Comparison of ENCODE assay signal across 21 mouse cellular contexts in the genomic region with DNA sequence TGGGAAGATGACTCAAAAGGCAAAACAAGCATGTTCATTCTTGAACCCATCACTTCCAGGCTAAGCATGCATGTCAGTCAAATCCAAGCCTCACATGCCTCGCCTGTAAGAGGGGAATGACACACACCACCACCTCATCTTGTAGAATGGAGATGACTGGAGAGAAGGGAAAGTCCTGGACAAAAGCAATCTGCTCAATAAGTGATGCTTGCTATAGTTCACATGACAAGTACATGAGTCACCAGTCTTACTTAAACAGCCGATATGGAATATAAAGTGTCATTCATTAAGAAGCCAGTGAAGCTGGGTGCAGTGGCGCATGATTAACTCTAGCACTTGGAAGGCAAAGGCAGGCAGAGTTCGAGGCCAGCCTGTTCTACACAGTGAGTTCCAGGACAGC. TPM values are rescaled to one million over a fixed set of nuclear protein-coding genes. Genes with fewer than 3 reads are reported as not detected.
DNase-seq lines count a peak whose midpoint lies in the region; ATAC-seq and TF ChIP-seq lines count a peak whose summit lies in the region.
"Had no signal": no experiment of that assay in that cellular context is flagged by ENCODE, and none has a peak within 500 bp of the region (broad histone marks: within the 10 kb centered on the region; RNA-seq: fewer than 3 reads in every experiment).

No protein-coding gene starts in this region.

- TF ChIP-seq CTCF in layer of hippocampus, adult 2 months (conservative IDR thresholded peaks at IDR 0.05) = no peak

- H3K36me3 ChIP-seq in heart, embryonic 12.5 days = no peaks in the 10 kb centered on the region
- no peaks in the 10 kb centered on the region for H3K36me3 ChIP-seq in stomach, embryonic 16.5 days (ENCODE audit: control insufficient read depth, insufficient read depth, low read length)
- no peaks in the 10 kb centered on the region for H3K36me3 ChIP-seq in liver, embryonic 12.5 days
- H3K36me3 ChIP-seq: embryonic facial prominence, embryonic 15.5 days; liver, embryonic 13.5 days; neural tube, embryonic 15.5 days had no signal

- no peak for ATAC-seq in heart, embryonic 12.5 days (ENCODE audit: insufficient number of reproducible peaks, low FRiP score)
- 0 out of 2 replicates have a peak, but pooled peaks have one; percentile 26 for ATAC-seq in stomach, embryonic 16.5 days (ENCODE audit: insufficient read depth, low FRiP score)
- ATAC-seq in liver, embryonic 12.5 days = no peak

- no peaks in the 10 kb centered on the region for H3K9me3 ChIP-seq in heart, embryonic 12.5 days (replicated peaks)
- no peaks in the 10 kb centered on the region for H3K9me3 ChIP-seq in stomach, embryonic 16.5 days (replicated peaks; ENCODE audit: control insufficient read depth, low read length)
- no peaks in the 10 kb centered on the region for H3K9me3 ChIP-seq in liver, embryonic 12.5 days (replicated peaks)
- H3K9me3 ChIP-seq: embryonic facial prominence, embryonic 15.5 days; forebrain, embryonic 13.5 days; liver, embryonic 13.5 days; neural tube, embryonic 15.5 days had no signal

- intact Hi-C loops in heart, postnatal 36 days (cut with DNase I) = no loop called here

- no peaks in the 10 kb centered on the region for H3K27me3 ChIP-seq in heart, embryonic 12.5 days (replicated peaks)
- H3K27me3 ChIP-seq in stomach, embryonic 16.5 days (ENCODE audit: control insufficient read depth, insufficient read depth, low read length) = no peaks in the 10 kb centered on the region
- H3K27me3 ChIP-seq in liver, embryonic 12.5 days (replicated peaks) = peaks cover 32% of the 10 kb centered on the region

- no peak overlapping the region for H3K4me2 ChIP-seq in heart, embryonic 12.5 days
- no peak overlapping the region for H3K4me2 ChIP-seq in stomach, embryonic 16.5 days (ENCODE audit: low read depth, low read length)
- H3K4me2 ChIP-seq in liver, embryonic 12.5 days = no peak overlapping the region
- H3K4me2 ChIP-seq: embryonic facial prominence, embryonic 15.5 days; forebrain, embryonic 13.5 days; liver, embryonic 13.5 days; neural tube, embryonic 15.5 days had no signal

- DNase-seq in heart, postnatal 36 days = no peak
- peak in 1 of 2 experiments; percentile 13 for DNase-seq in layer of hippocampus, adult 2 months (ENCODE audit: low spot score in 2 of 2)
- DNase-seq in layer of hippocampus, postnatal 36 days = no peak
- DNase-seq in adrenal gland, postnatal 25 days = no peak
- DNase-seq: cerebellum, adult 18-20 months; left cerebral cortex, postnatal 4 days; liver, embryonic 13.5 days; right cerebral cortex, adult 18-20 months; thymus, postnatal 14 days had no signal

- H3K4me3 ChIP-seq in heart, embryonic 12.5 days = no peak overlapping the region
- no peak overlapping the region for H3K4me3 ChIP-seq in layer of hippocampus, adult 2 months
- H3K4me3 ChIP-seq in brown adipose tissue, adult 24 weeks (ENCODE audit: insufficient read depth, low read depth, low read length) = no peak overlapping the region
- H3K4me3 ChIP-seq in stomach, embryonic 16.5 days (replicated peaks; ENCODE audit: low read length) = no peak overlapping the region
- H3K4me3 ChIP-seq in liver, embryonic 12.5 days = no peak overlapping the region
- H3K4me3 ChIP-seq: embryonic facial prominence, embryonic 15.5 days; forebrain, embryonic 13.5 days; liver, embryonic 13.5 days; neural tube, embryonic 15.5 days had no signal

- 66% methylated on average over 4 of the region's 4 CpGs for WGBS in heart, embryonic 12.5 days
- 57% methylated on average over 4 of the region's 4 CpGs for WGBS in stomach, embryonic 16.5 days
- 56% methylated on average over 4 of the region's 4 CpGs for WGBS in liver, embryonic 12.5 days (ENCODE audit: insufficient replicate concordance)

- H3K27ac ChIP-seq in heart, embryonic 12.5 days (ENCODE audit: poor library complexity, severe bottlenecking) = peak overlapping the region; percentile 6; the same call in 1 of the 2 replicates
- H3K27ac ChIP-seq in layer of hippocampus, adult 2 months = peak overlapping the region; percentile 75; the same call in 1 of the 2 replicates
- H3K27ac ChIP-seq in brown adipose tissue, adult 24 weeks (replicated peaks; ENCODE audit: low read depth, low read length) = 0 out of 2 replicates have a peak overlapping the region, but pooled peaks have one; percentile 26
- H3K27ac ChIP-seq in stomach, embryonic 16.5 days (ENCODE audit: low read length) = peak overlapping the region; percentile 76; the same call in 1 of the 2 replicates
- no peak overlapping the region for H3K27ac ChIP-seq in liver, embryonic 12.5 days
- H3K27ac ChIP-seq: embryonic facial prominence, embryonic 15.5 days; forebrain, embryonic 13.5 days; liver, embryonic 13.5 days; neural tube, embryonic 15.5 days had no signal

- no peak overlapping the region for H3K9ac ChIP-seq in heart, embryonic 12.5 days
- H3K9ac ChIP-seq in stomach, embryonic 16.5 days (ENCODE audit: low read length) = no peak overlapping the region
- H3K9ac ChIP-seq in liver, embryonic 12.5 days = no peak overlapping the region
- H3K9ac ChIP-seq: embryonic facial prominence, embryonic 15.5 days; forebrain, embryonic 13.5 days; liver, embryonic 13.5 days; neural tube, embryonic 15.5 days had no signal

- peaks cover 15% of the 10 kb centered on the region for H3K4me1 ChIP-seq in heart, embryonic 12.5 days (replicated peaks)
- peaks cover 14% of the 10 kb centered on the region for H3K4me1 ChIP-seq in brown adipose tissue, adult 24 weeks (ENCODE audit: control insufficient read depth, insufficient read depth, insufficient read length, low read length)
- peaks cover 27% of the 10 kb centered on the region for H3K4me1 ChIP-seq in stomach, embryonic 16.5 days (ENCODE audit: control insufficient read depth, insufficient read depth, low read length)
- no peaks in the 10 kb centered on the region for H3K4me1 ChIP-seq in liver, embryonic 12.5 days

RNA-seq across cellular contexts. Expression of a gene that starts 6.1 kb away (rescaled TPM):
- 6.9 and 7.1 TPM in 2 replicates for polyA plus RNA-seq in heart, embryonic 12.5 days (2016; fragmentation: Nextera tagmentation; extraction: Ambion mirVana)
- total RNA-seq in heart, postnatal 36 days (2021) = 1 to 10 TPM; 4.5 to 5.7 TPM
- 10 to 100 TPM; 30.6 to 39.3 TPM for total RNA-seq in layer of hippocampus, adult 2 months (2021)
- total RNA-seq in layer of hippocampus, postnatal 36 days (2021) = 10 to 100 TPM; 28.2 to 36.3 TPM
- 1.2 and 2.1 TPM in 2 replicates for polyA plus RNA-seq in brown adipose tissue, adult 24 weeks (2012; ENCODE audit: insufficient read depth, insufficient read length, missing spikeins)
- polyA plus RNA-seq in stomach, embryonic 16.5 days (2015; fragmentation: Nextera tagmentation; extraction: Ambion mirVana) = 20.2 and 22.7 TPM in 2 replicates
- 11.0 and 12.8 TPM in 2 replicates for total RNA-seq in adrenal gland, postnatal 25 days (2021)
- polyA plus RNA-seq in liver, embryonic 12.5 days (2016; fragmentation: Nextera tagmentation; extraction: Ambion mirVana) = 2.5 TPM in 2 replicates

RNA-seq across cellular contexts. Expression of a gene that starts 25.9 kb away (rescaled TPM):
- 0.08 TPM in 1 of 2 replicates, not detected in the other for polyA plus RNA-seq in heart, embryonic 12.5 days (2016; fragmentation: Nextera tagmentation; extraction: Ambion mirVana)
- total RNA-seq in heart, postnatal 36 days (2021) = not detected
- total RNA-seq in layer of hippocampus, adult 2 months (2021) = not detected
- total RNA-seq in layer of hippocampus, postnatal 36 days (2021) = not detected
- not detected in 2 replicates for polyA plus RNA-seq in brown adipose tissue, adult 24 weeks (2012; ENCODE audit: insufficient read depth, insufficient read length, missing spikeins)
- polyA plus RNA-seq in stomach, embryonic 16.5 days (2015; fragmentation: Nextera tagmentation; extraction: Ambion mirVana) = 0.13 TPM in 1 of 2 replicates, not detected in the other
- total RNA-seq in adrenal gland, postnatal 25 days (2021) = not detected in 2 replicates
- not detected in 2 replicates for polyA plus RNA-seq in liver, embryonic 12.5 days (2016; fragmentation: Nextera tagmentation; extraction: Ambion mirVana)
- total RNA-seq: adrenal gland, postnatal 4 days; layer of hippocampus, postnatal 25 days; left cerebral cortex, postnatal 4 days; MEL had no signal
- polyA plus RNA-seq: cortical plate, adult 2 months; embryonic facial prominence, embryonic 15.5 days; liver, embryonic 13.5 days; neural tube, embryonic 15.5 days had no signal

RNA-seq across cellular contexts. Expression of a gene that starts 42.9 kb away (rescaled TPM):
- 76.2 and 76.8 TPM in 2 replicates for polyA plus RNA-seq in heart, embryonic 12.5 days (2016; fragmentation: Nextera tagmentation; extraction: Ambion mirVana)
- total RNA-seq in heart, postnatal 36 days (2021) = 100 to 1,000 TPM; 102 to 104 TPM
- total RNA-seq in layer of hippocampus, adult 2 months (2021) = 10 to 100 TPM; 31.2 to 34.6 TPM
- total RNA-seq in layer of hippocampus, postnatal 36 days (2021) = 10 to 100 TPM; 33.4 to 34.5 TPM
- polyA plus RNA-seq in brown adipose tissue, adult 24 weeks (2012; ENCODE audit: insufficient read depth, insufficient read length, missing spikeins) = 113 and 132 TPM in 2 replicates
- 51.7 and 53.0 TPM in 2 replicates for polyA plus RNA-seq in stomach, embryonic 16.5 days (2015; fragmentation: Nextera tagmentation; extraction: Ambion mirVana)
- 59.2 and 61.6 TPM in 2 replicates for total RNA-seq in adrenal gland, postnatal 25 days (2021)
- polyA plus RNA-seq in liver, embryonic 12.5 days (2016; fragmentation: Nextera tagmentation; extraction: Ambion mirVana) = 54.5 and 62.6 TPM in 2 replicates

RNA-seq across cellular contexts. Expression of a gene that starts 47.7 kb away (rescaled TPM):
- polyA plus RNA-seq in heart, embryonic 12.5 days (2016; fragmentation: Nextera tagmentation; extraction: Ambion mirVana) = not detected in 2 replicates
- not detected for total RNA-seq in heart, postnatal 36 days (2021)
- not detected for total RNA-seq in layer of hippocampus, adult 2 months (2021)
- total RNA-seq in layer of hippocampus, postnatal 36 days (2021) = not detected
- not detected in 2 replicates for polyA plus RNA-seq in brown adipose tissue, adult 24 weeks (2012; ENCODE audit: insufficient read depth, insufficient read length, missing spikeins)
- polyA plus RNA-seq in stomach, embryonic 16.5 days (2015; fragmentation: Nextera tagmentation; extraction: Ambion mirVana) = not detected in 2 replicates
- not detected in 2 replicates for total RNA-seq in adrenal gland, postnatal 25 days (2021)
- not detected in 2 replicates for polyA plus RNA-seq in liver, embryonic 12.5 days (2016; fragmentation: Nextera tagmentation; extraction: Ambion mirVana)
- total RNA-seq: adrenal gland, postnatal 4 days; layer of hippocampus, postnatal 25 days; left cerebral cortex, postnatal 4 days; MEL had no signal
- polyA plus RNA-seq: cortical plate, adult 2 months; embryonic facial prominence, embryonic 15.5 days; forebrain, embryonic 13.5 days; heart, embryonic 14.5 days; liver, embryonic 13.5 days; neural tube, embryonic 15.5 days had no signal
